Mouse (Mus musculus) lung, adult 2 months (tissue): Measurements from ENCODE around the gene Itga9. TPM values are rescaled to one million over a fixed set of nuclear protein-coding genes. Genes with fewer than 3 reads are reported as not detected.
A peak's percentile ranks its signal among the peaks of the same experiment; 100 is the strongest.

Experiments used
- DNase-seq: peaks from one replicate; pipeline ENCODE4 v3.0.0; 2022
- H3K4me1 ChIP-seq: fragments of 200-500 bp; 2 replicates; pipeline ENCODE4 v1.6.1; 2011; ENCODE audit warnings: low read length; ENCODE audit not compliant: control insufficient read depth, insufficient read depth
- H3K4me3 ChIP-seq: fragments of 200-500 bp; replicated peaks from 2 replicates; pipeline ENCODE3; 2011; ENCODE audit warnings: low read depth, mild to moderate bottlenecking, control low read depth, low read length; ENCODE audit errors: extremely low read depth
- CTCF ChIP-seq: fragments of 200-500 bp; IDR thresholded peaks from 2 replicates; pipeline ENCODE4 v1.5.1; 2011; ENCODE audit warnings: mild to moderate bottlenecking, low read length, control low read depth; ENCODE audit not compliant: insufficient read depth
- POLR2A ChIP-seq: fragments of 200-500 bp; IDR thresholded peaks from 2 replicates; pipeline ENCODE4 v1.6.1; 2011; ENCODE audit warnings: low read depth, mild to moderate bottlenecking, control low read depth, low read length, borderline replicate concordance; ENCODE audit errors: extremely low read depth
- WGBS: fragments of 180-500 bp; shearing (Covaris S2); methylation state at CpG from one replicate; pipeline ENCODE4 v1.1.7; 2018; 5-methylcytosine and 5-hydroxymethylcytosine counted together
- polyA plus RNA-seq: library from polyadenylated mRNA; depleted of rRNA; stranded (reverse); fragments of >200 nt; gene quantifications from 2 replicates; pipeline ENCODE4 v1.2.3, GENCODE M21; 2012

The Itga9 gene
- polyA plus RNA-seq, 1 experiment, result 66.2 TPM

DNA sequence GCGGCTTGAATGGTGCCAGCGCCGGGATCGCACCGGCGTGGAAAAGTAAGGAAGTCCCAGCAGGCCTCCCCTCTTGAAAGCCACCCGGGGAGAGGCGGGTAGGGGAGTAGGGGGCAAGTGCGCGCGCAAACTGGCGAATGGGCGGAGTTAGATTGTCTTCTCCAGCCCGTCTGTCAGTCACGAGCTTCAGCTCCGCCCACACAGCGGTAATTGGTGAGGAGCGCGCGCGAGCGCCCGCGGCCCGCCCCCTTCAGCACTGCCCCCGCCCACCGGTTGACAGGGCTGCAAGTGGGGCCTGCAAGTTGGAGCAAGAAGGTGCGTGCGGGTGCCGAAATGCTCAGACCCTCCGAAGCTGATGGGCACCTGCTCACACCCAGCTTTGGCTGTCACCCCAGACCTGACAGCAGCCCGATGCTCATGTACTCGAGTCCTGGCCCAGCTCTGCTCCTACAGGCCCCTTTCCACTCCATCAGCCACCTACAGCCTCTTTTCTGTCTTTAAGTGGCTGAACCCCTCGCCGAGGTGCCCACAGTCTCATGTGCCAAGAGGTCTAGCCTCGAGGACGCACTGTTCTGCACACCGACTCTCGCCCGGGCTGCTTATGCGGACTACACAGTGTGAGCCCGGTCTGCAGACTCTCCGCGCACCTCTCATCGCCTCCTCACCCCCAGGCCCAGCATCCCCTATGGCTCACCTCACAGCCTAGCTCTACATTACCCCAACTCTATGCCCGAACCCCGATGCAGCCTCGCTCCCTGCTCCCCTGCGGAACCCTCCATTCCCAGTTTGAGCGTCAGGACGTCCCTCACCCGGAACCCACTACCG lies 319.0 kb downstream of the Itga9 start:
- DNase-seq, result peak; percentile 96
- Histone ChIP-seq H3K4me1 (peaks cover 3% of the 10 kb centered on the region; the same call in 1 of the 2 replicates), H3K4me3 (peak overlapping the region; percentile 70)
- TF ChIP-seq CTCF (no peak), POLR2A (peak; percentile 89; the same call in 1 of the 2 replicates)
- WGBS, result under 1% methylated on average over 53 of the region's 53 CpGs

DNA sequence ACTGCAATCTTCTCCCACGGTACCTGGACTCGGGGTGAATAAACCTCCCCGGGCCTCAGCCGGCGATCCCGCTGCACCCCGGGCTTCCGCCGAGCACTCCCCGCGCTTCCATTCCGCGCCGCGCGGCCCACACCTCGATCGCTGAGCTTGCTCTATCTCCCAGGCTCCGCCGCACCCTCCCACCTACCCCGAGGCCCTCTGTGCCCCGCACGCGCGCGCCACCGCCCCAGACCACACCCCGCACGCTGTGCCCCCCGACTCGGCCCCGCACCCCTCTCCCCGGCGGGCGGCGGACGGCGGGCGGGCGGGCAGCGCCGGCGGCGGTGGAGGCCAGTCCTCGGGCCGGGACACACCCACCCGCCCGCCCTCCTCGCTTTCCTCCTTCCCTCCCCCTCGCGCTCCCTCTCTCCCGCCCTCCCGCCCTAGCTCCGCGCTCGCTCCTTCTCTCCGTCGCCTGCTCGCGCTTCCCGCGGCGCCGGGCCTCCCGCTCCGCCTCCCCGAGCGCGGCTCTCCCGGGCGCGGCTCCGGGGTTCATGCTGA lies 319.7 kb downstream of the Itga9 start, which contains the start of gene Ctdspl:
Gene Ctdspl, plus strand, starts transcription at position 343 of the 540 bp plus-strand sequence.
- H3K4me3 ChIP-seq, result peak within 1 kb of the TSS; percentile 88
- peaks cover 3% of the 10 kb centered on the region; the same call in 1 of the 2 replicates for H3K4me1 ChIP-seq
- under 1% methylated on average over 27 of the region's 73 CpGs for WGBS
- peak; percentile 67 for DNase-seq
- TF ChIP-seq POLR2A (no peak), CTCF (no peak)

DNA sequence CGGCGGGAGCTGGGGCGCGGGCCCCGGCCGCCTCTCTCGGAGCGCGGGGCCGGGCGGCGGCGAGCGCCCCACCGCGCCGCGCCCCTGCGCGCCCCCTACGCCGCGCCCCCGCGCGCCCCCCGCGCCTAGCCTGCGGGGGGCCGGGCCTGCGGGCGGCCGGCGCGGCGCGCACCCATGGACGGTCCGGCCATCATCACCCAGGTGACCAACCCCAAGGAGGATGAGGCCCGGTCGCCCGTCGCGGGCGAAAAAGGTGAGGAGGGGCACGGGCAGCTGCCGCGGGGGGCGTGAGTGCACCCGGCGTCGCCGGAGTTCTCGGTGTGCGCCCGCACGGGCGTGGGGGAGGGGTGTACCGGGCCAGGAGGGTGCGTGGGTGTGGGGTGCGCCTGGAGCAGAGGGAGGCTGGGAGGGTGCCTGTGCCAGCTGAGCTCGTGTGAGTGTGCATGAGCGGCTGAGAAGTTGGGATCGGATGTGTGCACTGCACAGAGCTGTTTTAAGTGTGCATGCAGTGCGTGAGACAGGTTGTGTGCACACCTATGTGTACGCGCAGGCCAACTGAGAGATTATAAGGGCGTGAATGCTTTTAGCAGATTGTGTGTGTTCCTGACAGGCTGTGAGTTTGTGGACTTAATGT lies 320.3 kb downstream of the Itga9 start:
- Histone ChIP-seq H3K4me3 (peak overlapping the region; percentile 88), H3K4me1 (peaks cover 3% of the 10 kb centered on the region; the same call in 1 of the 2 replicates)
- DNase-seq, result no peak
- WGBS, result 4% methylated on average over 66 of the region's 68 CpGs
- TF ChIP-seq CTCF (no peak), POLR2A (no peak; the same call in 1 of the 2 replicates)

DNA sequence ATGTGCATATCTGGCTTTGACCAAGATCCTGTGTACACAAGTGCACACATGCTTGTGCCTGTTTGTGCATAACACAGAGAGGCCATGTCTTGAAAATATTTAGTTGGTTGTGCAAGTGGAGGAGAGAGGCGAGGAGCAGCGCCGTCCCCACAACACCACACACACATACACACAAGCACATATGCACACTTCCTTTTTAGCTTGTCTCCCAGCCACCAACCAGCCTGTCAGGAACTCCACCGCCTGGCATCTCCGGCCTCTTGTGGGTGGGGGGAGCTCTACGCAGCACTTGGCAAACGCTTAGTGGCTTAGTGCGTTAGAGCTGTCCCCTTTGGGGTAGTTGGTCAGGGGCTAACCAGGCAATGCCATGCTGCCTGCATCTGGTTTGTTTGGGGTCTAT lies 321.0 kb downstream of the Itga9 start:
- DNase-seq, result peak; percentile 65
- 8% methylated on average over 8 of the region's 8 CpGs for WGBS
- peak overlapping the region; percentile 88 for H3K4me3 ChIP-seq
- H3K4me1 ChIP-seq, result peaks cover 3% of the 10 kb centered on the region; the same call in 1 of the 2 replicates
- TF ChIP-seq POLR2A, result peak; percentile 57; the same call in 1 of the 2 replicates
- TF ChIP-seq CTCF, result no peak

DNA sequence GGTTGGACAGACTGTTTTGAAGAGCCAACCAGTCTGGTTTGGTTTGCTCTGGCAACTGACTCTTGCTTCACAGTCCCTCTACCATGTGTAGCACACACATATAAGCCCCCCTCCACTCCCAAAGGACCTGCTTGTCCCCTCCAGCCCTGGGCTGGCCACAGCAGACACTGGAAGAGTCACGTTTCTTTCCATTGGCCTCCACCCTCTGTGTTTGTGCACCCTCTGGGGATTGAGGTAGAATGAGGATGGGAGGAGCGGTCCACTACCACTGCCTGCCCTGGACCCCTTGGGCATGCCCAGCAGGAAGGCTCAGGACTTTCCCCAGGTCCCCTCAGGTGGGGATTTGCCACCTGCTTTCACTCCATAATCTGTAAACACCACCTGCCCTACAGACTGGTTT lies 321.5 kb downstream of the Itga9 start:
- WGBS, result 57% methylated on average over 2 of the region's 2 CpGs
- peak overlapping the region; percentile 88 for H3K4me3 ChIP-seq
- 0 out of 2 replicates have a peak, but pooled peaks have one; percentile 13 for TF ChIP-seq POLR2A
- TF ChIP-seq CTCF, result no peak
- DNase-seq, result no peak
- peaks cover 3% of the 10 kb centered on the region; the same call in 1 of the 2 replicates for H3K4me1 ChIP-seq

DNA sequence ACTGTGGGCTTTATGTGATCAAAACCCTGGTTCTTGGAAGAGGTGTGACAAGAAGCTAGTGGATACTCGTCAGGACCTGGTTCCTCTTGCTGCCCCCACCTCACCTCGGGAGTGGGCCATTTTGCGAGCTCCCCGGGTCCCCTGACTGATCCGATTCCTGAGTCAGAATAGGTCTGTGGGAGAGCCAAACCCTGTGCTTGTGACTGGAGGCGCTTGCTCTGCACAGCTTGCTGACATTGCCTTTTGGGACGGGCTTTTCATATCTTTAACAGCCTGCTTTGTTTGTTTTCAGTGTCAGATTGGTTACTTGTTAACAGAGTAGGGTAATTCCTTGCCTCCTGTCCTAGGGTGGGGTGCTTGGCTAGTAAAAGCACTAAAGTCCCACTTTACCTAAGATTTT lies 322.2 kb downstream of the Itga9 start:
- TF ChIP-seq POLR2A (peak; percentile 57; the same call in 1 of the 2 replicates), CTCF (no peak)
- no peak for DNase-seq
- Histone ChIP-seq H3K4me3 (peak overlapping the region; percentile 38), H3K4me1 (peaks cover 3% of the 10 kb centered on the region; the same call in 1 of the 2 replicates)
- 40% methylated on average over 7 of the region's 7 CpGs for WGBS

DNA sequence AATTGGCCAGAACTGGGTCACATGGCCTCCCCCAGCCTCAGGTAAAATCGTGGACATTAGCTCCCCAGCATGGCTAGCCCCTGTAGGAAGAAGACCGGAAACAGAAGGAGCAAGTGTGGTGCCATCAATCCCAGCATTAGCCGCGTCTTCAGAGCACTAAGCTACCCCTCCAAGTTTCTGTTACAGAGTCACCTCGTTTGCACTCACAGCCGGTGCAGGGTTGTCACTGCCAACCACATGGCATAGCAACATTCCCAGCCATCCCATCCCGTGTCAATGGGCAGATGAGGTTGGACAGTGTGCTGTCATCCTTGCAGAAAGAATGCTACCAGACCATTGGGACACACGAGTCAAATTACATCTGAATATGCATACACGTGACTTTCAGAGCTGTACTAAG lies 324.1 kb downstream of the Itga9 start:
- DNase-seq, result no peak
- Histone ChIP-seq H3K4me1 (peaks cover 4% of the 10 kb centered on the region), H3K4me3 (no peak overlapping the region)
- TF ChIP-seq POLR2A (no peak), CTCF (no peak)
- 63% methylated on average over 9 of the region's 9 CpGs for WGBS

DNA sequence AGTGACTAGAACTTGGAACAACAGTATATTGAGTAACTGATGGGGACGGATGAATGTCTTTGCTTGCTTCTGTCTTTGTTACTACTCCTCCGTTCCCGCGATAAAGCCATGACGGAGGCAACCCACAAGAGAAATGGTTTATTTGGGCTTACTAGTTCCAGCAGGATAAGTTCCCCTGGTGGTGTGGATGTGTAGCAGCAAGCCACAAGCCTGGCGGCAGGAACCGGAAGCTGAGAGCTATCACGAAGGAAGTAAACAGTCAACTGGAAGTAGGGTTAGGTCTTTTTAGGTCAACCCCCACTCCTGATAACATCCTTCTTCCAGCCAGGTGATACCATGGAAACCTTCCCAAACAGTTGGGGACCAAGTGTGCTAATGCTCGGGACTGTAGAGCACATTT lies 327.3 kb downstream of the Itga9 start:
- H3K4me3 ChIP-seq, result no peak overlapping the region
- TF ChIP-seq POLR2A (no peak), CTCF (0 out of 2 replicates have a peak, but pooled peaks have one; percentile 9)
- 61% methylated on average over 9 of the region's 9 CpGs for WGBS
- DNase-seq, result no peak
- peaks cover 10% of the 10 kb centered on the region for H3K4me1 ChIP-seq

DNA sequence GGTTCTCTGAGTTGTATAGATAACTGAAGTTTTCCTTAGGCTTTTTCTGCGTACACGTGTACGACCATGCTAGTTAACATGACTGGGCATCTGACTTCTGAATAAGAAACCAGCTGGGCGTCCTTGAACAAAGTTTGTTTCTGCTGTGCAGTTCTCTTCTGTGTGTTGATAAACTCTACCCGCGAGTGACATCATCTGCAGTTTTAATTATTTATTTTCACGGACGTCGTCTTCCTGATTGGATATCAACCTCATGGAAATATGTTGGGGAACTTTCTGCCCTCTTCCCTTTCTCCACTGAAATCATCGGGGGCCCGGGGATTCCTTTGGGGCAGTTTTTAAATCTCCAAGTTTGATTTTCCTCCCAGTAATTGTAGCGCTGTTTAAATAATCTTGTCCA lies 327.8 kb downstream of the Itga9 start:
- H3K4me3 ChIP-seq, result no peak overlapping the region
- WGBS, result 46% methylated on average over 12 of the region's 12 CpGs
- no peak for DNase-seq
- H3K4me1 ChIP-seq, result peaks cover 12% of the 10 kb centered on the region
- no peak for TF ChIP-seq POLR2A
- no peak for TF ChIP-seq CTCF
